Mouse (Mus musculus) midbrain, embryonic 16.5 days (tissue): ENCODE results near the gene Gemin7. TPM values are rescaled to one million over a fixed set of nuclear protein-coding genes. Genes with fewer than 3 reads are reported as not detected.

Experiments used
- ATAC-seq: fragments of 200-750 bp; cut with Nextera tagmentation; 2 replicates; pipeline ENCODE4 v1.8.0; 2017; ENCODE audit warnings: moderate TSS enrichment
- H3K27ac ChIP-seq: fragments of 300-500 bp; sonication (generic); 2 replicates; pipeline ENCODE4 v1.5.1; 2014; ENCODE audit warnings: mild to moderate bottlenecking, low read length, mixed read lengths
- H3K27me3 ChIP-seq: fragments of 300-500 bp; sonication (generic); 2 replicates; pipeline ENCODE4 v1.6.1; 2014; ENCODE audit warnings: low read depth, low read length, mixed read lengths; ENCODE audit not compliant: control insufficient read depth, insufficient read depth
- H3K36me3 ChIP-seq: fragments of 300-500 bp; sonication (generic); 2 replicates; pipeline ENCODE4 v1.6.1; 2014; ENCODE audit warnings: mild to moderate bottlenecking, low read length, moderate library complexity, mixed read lengths; ENCODE audit not compliant: control insufficient read depth, insufficient read depth
- H3K4me1 ChIP-seq: fragments of 300-500 bp; sonication (generic); 2 replicates; pipeline ENCODE4 v1.6.1; 2014; ENCODE audit warnings: mild to moderate bottlenecking, low read length, mixed read lengths; ENCODE audit not compliant: control insufficient read depth, insufficient read depth
- H3K4me2 ChIP-seq: fragments of 300-500 bp; sonication (generic); 2 replicates; pipeline ENCODE4 v1.6.1; 2014; ENCODE audit warnings: mild to moderate bottlenecking, low read length, mixed read lengths
- H3K4me3 ChIP-seq: fragments of 300-500 bp; sonication (generic); 2 replicates; pipeline ENCODE4 v1.5.1; 2014; ENCODE audit warnings: low read depth, mild to moderate bottlenecking, low read length, moderate library complexity, mixed read lengths
- H3K9ac ChIP-seq: fragments of 300-500 bp; sonication (generic); 2 replicates; pipeline ENCODE4 v1.6.1; 2014; ENCODE audit warnings: low read depth, low read length, mixed read lengths
- H3K9me3 ChIP-seq: fragments of 300-500 bp; sonication (generic); replicated peaks from 2 replicates; pipeline ENCODE4 v1.6.1; 2014; ENCODE audit warnings: mild to moderate bottlenecking, low read length, mixed read lengths; ENCODE audit not compliant: control insufficient read depth, poor library complexity, severe bottlenecking
- WGBS: fragments of 180-500 bp; shearing (Covaris S2); extraction: QIAGEN DNeasy Blood & Tissue Kit; methylation state at CpG from one replicate; pipeline ENCODE4 v1.1.7; 2014; 5-methylcytosine and 5-hydroxymethylcytosine counted together
- polyA plus RNA-seq: library from polyadenylated mRNA; unstranded; fragments of >200 nt; fragmentation: Nextera tagmentation; extraction: Ambion mirVana; gene quantifications from 2 replicates; pipeline ENCODE4 v1.2.1, GENCODE M21; 2015

Gemin7 gene
- 143 and 145 TPM in 2 replicates for polyA plus RNA-seq

GRCm38 (mm10) chr7:19577141-19577852, at the start of gene Gemin7, which contains the start of gene Zfp296:
TSS of gene Gemin7 (minus strand) at chr7:19577595.
TSS of gene Zfp296 (plus strand) at chr7:19577287.
- ATAC-seq, result no peak
- H3K27ac ChIP-seq, result no peak within 1 kb of the TSS
- H3K4me1 ChIP-seq, result peaks cover 13% of the 10 kb centered on the region
- H3K4me3 ChIP-seq, result peak within 1 kb of the TSS; percentile 34
- H3K9me3 ChIP-seq, result no peaks in the 10 kb centered on the region
- peaks cover 15% of the 10 kb centered on the region for H3K36me3 ChIP-seq
- peak within 1 kb of the TSS; percentile 55 for H3K9ac ChIP-seq
- peaks cover 42% of the 10 kb centered on the region for H3K27me3 ChIP-seq
- WGBS, result under 1% methylated on average over 54 of the region's 56 CpGs
- H3K4me2 ChIP-seq, result peak within 1 kb of the TSS; percentile 63

DNA sequence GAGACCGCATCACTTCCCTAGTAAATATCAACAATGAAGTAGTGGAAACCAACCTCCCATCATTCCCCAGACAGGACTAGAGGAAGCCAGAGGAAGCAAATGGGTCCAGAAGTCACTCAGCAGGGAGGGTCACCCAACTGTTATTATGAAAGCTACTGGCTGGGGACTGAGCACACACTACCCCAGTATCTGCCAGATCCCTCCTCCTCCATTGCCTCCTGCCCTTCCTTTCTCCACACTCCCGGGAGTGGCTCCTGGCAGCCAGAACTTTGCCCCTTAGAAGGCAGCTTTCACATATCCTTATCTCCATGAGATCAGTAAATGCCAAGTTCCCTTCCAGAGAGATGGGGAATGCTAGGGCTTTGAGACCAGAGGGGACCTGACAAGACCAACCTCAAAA, 46.0 kb upstream of the Gemin7 start:
- Histone ChIP-seq H3K4me2 (no peak overlapping the region), H3K9me3 (no peaks in the 10 kb centered on the region), H3K27ac (no peak overlapping the region), H3K4me3 (no peak overlapping the region), H3K4me1 (peaks cover 8% of the 10 kb centered on the region; the same call in 1 of the 2 replicates), H3K27me3 (no peaks in the 10 kb centered on the region), H3K36me3 (no peaks in the 10 kb centered on the region), H3K9ac (no peak overlapping the region)
- no peak for ATAC-seq
- WGBS, result 88% methylated on average over 2 of the region's 2 CpGs

GRCm38 (mm10) chr7:19622241-19622640, 44.8 kb upstream of the Gemin7 start:
- no peak overlapping the region for H3K9ac ChIP-seq
- H3K27ac ChIP-seq, result no peak overlapping the region
- no peak overlapping the region for H3K4me2 ChIP-seq
- H3K27me3 ChIP-seq, result no peaks in the 10 kb centered on the region
- H3K36me3 ChIP-seq, result no peaks in the 10 kb centered on the region
- H3K4me1 ChIP-seq, result peaks cover 3% of the 10 kb centered on the region; the same call in 1 of the 2 replicates
- no peaks in the 10 kb centered on the region for H3K9me3 ChIP-seq
- no peak for ATAC-seq
- WGBS, result 39% methylated on average over 6 of the region's 6 CpGs
- no peak overlapping the region for H3K4me3 ChIP-seq

DNA sequence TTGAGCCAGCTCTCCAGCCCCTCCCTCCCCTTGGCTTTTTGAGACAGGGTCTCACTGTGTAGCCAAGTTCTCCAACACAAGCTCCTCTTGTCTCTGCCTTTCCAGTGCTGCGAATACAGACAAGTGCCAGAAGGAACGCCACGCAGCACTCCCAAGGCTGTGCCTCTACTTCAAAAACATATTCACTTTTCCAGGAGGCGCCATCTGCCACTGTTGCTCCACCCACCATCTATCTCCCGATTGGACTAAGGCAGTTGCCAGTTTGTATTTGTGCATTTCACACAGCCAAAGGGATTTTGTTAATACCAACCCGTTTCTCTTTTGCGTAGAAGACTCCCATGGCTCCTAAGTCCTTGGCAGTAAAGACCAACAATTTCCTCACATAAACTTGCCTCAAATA, 43.4 kb upstream of the Gemin7 start:
- peaks cover 3% of the 10 kb centered on the region; the same call in 1 of the 2 replicates for H3K4me1 ChIP-seq
- H3K4me2 ChIP-seq, result no peak overlapping the region
- H3K9me3 ChIP-seq, result no peaks in the 10 kb centered on the region
- no peak for ATAC-seq
- H3K4me3 ChIP-seq, result no peak overlapping the region
- no peak overlapping the region for H3K9ac ChIP-seq
- 89% methylated on average over 7 of the region's 7 CpGs for WGBS
- no peaks in the 10 kb centered on the region for H3K36me3 ChIP-seq
- no peaks in the 10 kb centered on the region for H3K27me3 ChIP-seq
- no peak overlapping the region for H3K27ac ChIP-seq

DNA sequence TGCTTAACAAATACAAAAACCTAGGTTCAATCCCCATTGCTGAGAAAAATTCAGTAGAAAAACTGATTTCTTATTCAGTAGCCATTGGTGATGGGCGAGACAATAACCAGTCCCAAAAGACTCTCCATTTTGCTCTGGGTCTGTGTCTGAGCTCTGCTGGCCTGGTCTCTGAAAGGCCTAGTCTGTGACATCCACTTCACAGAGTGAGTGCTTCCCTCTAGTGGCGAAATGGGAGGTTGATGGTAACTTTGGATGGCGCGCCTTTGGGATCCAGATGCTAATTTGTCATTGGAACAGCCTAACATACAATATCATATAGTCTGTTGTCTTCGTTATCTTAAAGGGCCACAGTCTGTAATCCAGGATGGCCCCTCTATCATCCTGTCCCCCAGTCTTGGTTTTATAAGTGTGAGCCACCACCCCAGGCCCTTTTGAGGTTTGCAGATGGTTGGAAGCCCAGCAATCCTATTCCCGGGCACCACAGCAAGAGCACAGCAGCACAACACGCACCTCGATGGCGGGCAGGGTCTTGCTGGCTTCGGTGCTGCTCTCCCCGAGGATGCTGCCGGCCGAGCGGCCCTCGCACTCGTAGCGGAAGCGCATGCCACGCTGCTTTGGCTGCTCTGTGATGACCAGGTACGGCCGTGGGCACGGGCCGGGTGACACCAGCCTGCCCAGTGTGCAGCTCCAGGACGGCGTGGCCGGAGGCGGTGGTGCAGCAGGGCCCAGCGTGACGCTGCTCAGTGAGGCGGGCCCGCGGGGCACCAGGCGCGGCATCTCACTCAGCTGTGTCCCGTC, 41.8 kb upstream of the Gemin7 start:
- Histone ChIP-seq H3K27me3 (no peaks in the 10 kb centered on the region), H3K36me3 (no peaks in the 10 kb centered on the region), H3K9ac (peak overlapping the region; percentile 63), H3K4me2 (peak overlapping the region; percentile 54), H3K4me3 (peak overlapping the region; percentile 36), H3K9me3 (no peaks in the 10 kb centered on the region), H3K27ac (peak overlapping the region; percentile 43), H3K4me1 (peaks cover 3% of the 10 kb centered on the region; the same call in 1 of the 2 replicates)
- WGBS, result 5% methylated on average over 35 of the region's 35 CpGs
- peak; percentile 82 for ATAC-seq

GRCm38 (mm10) chr7:19615036-19615577, 37.7 kb upstream of the Gemin7 start:
- ATAC-seq, result no peak
- Histone ChIP-seq H3K27ac (no peak overlapping the region), H3K36me3 (no peaks in the 10 kb centered on the region), H3K27me3 (no peaks in the 10 kb centered on the region), H3K9ac (no peak overlapping the region), H3K4me1 (peaks cover 3% of the 10 kb centered on the region; the same call in 1 of the 2 replicates), H3K4me3 (no peak overlapping the region), H3K4me2 (no peak overlapping the region), H3K9me3 (no peaks in the 10 kb centered on the region)
- WGBS, result 91% methylated on average over 12 of the region's 12 CpGs

DNA sequence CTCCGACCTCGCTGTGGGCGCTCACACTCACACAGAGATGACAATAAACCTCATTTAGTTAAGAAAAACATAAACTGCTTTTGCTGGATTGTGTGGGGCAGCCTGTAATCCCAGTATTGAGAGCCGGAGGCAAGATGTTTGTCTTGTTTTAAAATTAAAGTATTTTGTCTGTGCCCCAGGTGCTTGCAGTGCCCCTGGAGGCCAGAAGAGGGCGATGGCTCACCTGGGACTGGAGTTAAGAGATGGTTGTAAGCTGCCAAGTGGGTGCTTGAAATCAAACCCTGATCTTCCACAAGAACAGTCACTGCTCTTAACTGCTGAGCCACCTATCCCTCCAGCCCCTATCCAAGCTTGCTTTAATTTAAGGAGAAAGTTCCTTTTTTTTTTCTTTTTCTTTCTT, 33.6 kb upstream of the Gemin7 start:
- Histone ChIP-seq H3K4me2 (no peak overlapping the region), H3K9ac (no peak overlapping the region), H3K27me3 (no peaks in the 10 kb centered on the region), H3K9me3 (no peaks in the 10 kb centered on the region), H3K4me3 (no peak overlapping the region), H3K4me1 (no peaks in the 10 kb centered on the region), H3K27ac (no peak overlapping the region), H3K36me3 (no peaks in the 10 kb centered on the region)
- ATAC-seq, result no peak
- 77% methylated on average over 5 of the region's 5 CpGs for WGBS

GRCm38 (mm10) chr7:19609641-19610332, 32.4 kb upstream of the Gemin7 start:
- no peak overlapping the region for H3K27ac ChIP-seq
- H3K9ac ChIP-seq, result no peak overlapping the region
- H3K4me2 ChIP-seq, result no peak overlapping the region
- no peaks in the 10 kb centered on the region for H3K27me3 ChIP-seq
- H3K4me3 ChIP-seq, result no peak overlapping the region
- H3K4me1 ChIP-seq, result no peaks in the 10 kb centered on the region
- ATAC-seq, result no peak
- no peaks in the 10 kb centered on the region for H3K9me3 ChIP-seq
- no peaks in the 10 kb centered on the region for H3K36me3 ChIP-seq
- 92% methylated on average over 12 of the region's 12 CpGs for WGBS
